Mouse (Mus musculus) frontal cortex, postnatal 10 days (tissue): ENCODE data around the gene Fars2.
A peak's percentile ranks its signal among the peaks of the same experiment; 100 is the strongest.

Source experiments
- DNase-seq, 2 experiments: peaks; one replicate each; pipeline ENCODE4 v3.0.0; 2022; ENCODE audit warnings: low spot score in 2 of 2, mixed read lengths in 1 of 2

Fars2 gene

GRCm38 (mm10) chr13:36683581-36683980 lies 566.4 kb downstream of the Fars2 start:
- DNase-seq, result no peak

GRCm38 (mm10) chr13:36695516-36696201 lies 578.4 kb downstream of the Fars2 start:
- peak in 1 of 2 experiments; percentile 22 for DNase-seq

GRCm38 (mm10) chr13:36696351-36696771 lies 579.1 kb downstream of the Fars2 start:
- no peak for DNase-seq

GRCm38 (mm10) chr13:36707088-36707690 lies 590.0 kb downstream of the Fars2 start:
- DNase-seq, result no peak

- DNase-seq, result no peak
These were observed 596.9 kb downstream of the Fars2 start for GRCm38 (mm10) chr13:36714101-36714500.

GRCm38 (mm10) chr13:36716708-36717107 lies 599.5 kb downstream of the Fars2 start:
- no peak for DNase-seq

- DNase-seq, result no peak
These were observed 600.2 kb downstream of the Fars2 start for GRCm38 (mm10) chr13:36717376-36717775.

- DNase-seq, result no peak
These were observed 603.2 kb downstream of the Fars2 start for GRCm38 (mm10) chr13:36720297-36721017.

GRCm38 (mm10) chr13:36722309-36722708 lies 605.1 kb downstream of the Fars2 start:
- no peak for DNase-seq

- DNase-seq, result no peak
These were observed 606.6 kb downstream of the Fars2 start for GRCm38 (mm10) chr13:36723726-36724300.

- peak in 1 of 2 experiments; percentile 44 for DNase-seq
These were observed 607.6 kb downstream of the Fars2 start for GRCm38 (mm10) chr13:36724533-36725470.

GRCm38 (mm10) chr13:36725881-36726280 lies 608.7 kb downstream of the Fars2 start:
- DNase-seq, result no peak

GRCm38 (mm10) chr13:36726551-36726950 lies 609.3 kb downstream of the Fars2 start:
- no peak for DNase-seq

GRCm38 (mm10) chr13:36726951-36727778 lies 610.0 kb downstream of the Fars2 start:
- peak in 1 of 2 experiments; percentile 42 for DNase-seq

- DNase-seq, result no peak
These were observed 610.7 kb downstream of the Fars2 start for GRCm38 (mm10) chr13:36727779-36728470.

- DNase-seq, result no peak
These were observed 611.3 kb downstream of the Fars2 start for GRCm38 (mm10) chr13:36728509-36728908.

GRCm38 (mm10) chr13:36729731-36730340 lies 612.6 kb downstream of the Fars2 start:
- DNase-seq, result no peak

- DNase-seq, result no peak
These were observed 613.1 kb downstream of the Fars2 start for GRCm38 (mm10) chr13:36730341-36730761.
